Mouse (Mus musculus) ovary, postnatal 36 days (tissue): ENCODE measurements around the gene Gm3047.
"Not testable (repeated sequence)": the region's sequence is repeated elsewhere in the genome, so short reads cannot be mapped to it uniquely, and the experiment has no call there.

ENCODE experiments used
- DNase-seq: peaks from one replicate; pipeline ENCODE4 v3.0.0; 2022; ENCODE audit warnings: low spot score, mixed read lengths

The Gm3047 gene

DNA sequence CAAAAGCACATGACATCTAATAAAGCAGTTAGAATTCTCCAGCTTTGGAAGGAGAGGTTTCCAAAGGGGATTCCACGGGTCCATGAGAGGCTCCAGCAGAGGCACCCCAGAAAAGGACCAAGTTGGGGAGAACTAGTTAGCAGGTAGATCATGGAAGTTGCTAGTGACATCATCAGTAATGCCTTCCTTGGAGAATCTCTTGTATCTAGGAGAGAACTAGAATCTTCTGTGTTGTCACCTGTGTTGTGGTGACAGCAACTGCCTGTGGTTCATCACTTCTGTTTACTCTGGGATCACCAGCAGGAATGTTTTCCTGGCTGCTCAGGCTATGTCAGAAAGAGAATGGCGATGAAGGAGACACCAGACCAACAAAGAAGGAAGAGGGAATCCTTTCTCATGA, at the start of gene Gm3047:
Gene Gm3047, plus strand, starts transcription at position 301 of the 400 bp plus-strand sequence.
- not testable (repeated sequence) for DNase-seq
